Mouse (Mus musculus) forebrain, embryonic 11.5 days (tissue): ENCODE measurements around the gene Acsf3. TPM values are rescaled to one million over a fixed set of nuclear protein-coding genes. Genes with fewer than 3 reads are reported as not detected.

Experiments used
- ATAC-seq: fragments of 200-750 bp; cut with Nextera tagmentation; replicated peaks from 2 replicates; pipeline ENCODE4 v1.8.0; 2017; ENCODE audit warnings: moderate TSS enrichment; ENCODE audit not compliant: low FRiP score
- DNase-seq: peaks from one replicate; pipeline ENCODE4 v3.0.0-alpha.2; 2017; ENCODE audit warnings: low spot score
- H3K27ac ChIP-seq: fragments of 300-500 bp; sonication (generic); 2 replicates; pipeline ENCODE4 v1.5.1; 2014; ENCODE audit warnings: low read depth, low read length
- H3K27me3 ChIP-seq: fragments of 300-500 bp; sonication (generic); 2 replicates; pipeline ENCODE4 v1.6.1; 2014; ENCODE audit warnings: mild to moderate bottlenecking, low read length, mixed read lengths; ENCODE audit not compliant: control insufficient read depth, insufficient read depth
- H3K36me3 ChIP-seq: fragments of 300-500 bp; sonication (generic); 2 replicates; pipeline ENCODE4 v1.6.1; 2014; ENCODE audit warnings: mild to moderate bottlenecking, low read length, moderate library complexity, mixed read lengths; ENCODE audit not compliant: control insufficient read depth, insufficient read depth
- H3K4me1 ChIP-seq: fragments of 300-500 bp; sonication (generic); replicated peaks from 2 replicates; pipeline ENCODE4 v1.6.1; 2014; ENCODE audit warnings: low read length, mixed read lengths; ENCODE audit not compliant: control insufficient read depth, insufficient read depth
- H3K4me2 ChIP-seq: fragments of 300-500 bp; sonication (generic); 2 replicates; pipeline ENCODE4 v1.6.1; 2014; ENCODE audit warnings: low read depth, mild to moderate bottlenecking, low read length, moderate library complexity, mixed read lengths; ENCODE audit not compliant: severe bottlenecking
- H3K4me3 ChIP-seq: fragments of 300-500 bp; sonication (generic); 2 replicates; pipeline ENCODE4 v1.5.1; 2014; ENCODE audit warnings: low read depth, low read length
- H3K9ac ChIP-seq: fragments of 300-500 bp; sonication (generic); 2 replicates; pipeline ENCODE4 v1.6.1; 2014; ENCODE audit warnings: low read length
- H3K9me3 ChIP-seq: fragments of 300-500 bp; sonication (generic); 2 replicates; pipeline ENCODE4 v1.6.1; 2016; ENCODE audit warnings: low read length, mixed read lengths; ENCODE audit not compliant: control insufficient read depth
- WGBS: fragments of 180-500 bp; shearing (Covaris S2); extraction: QIAGEN DNeasy Blood & Tissue Kit; methylation state at CpG from one replicate; pipeline ENCODE4 v1.1.7; 2014; 5-methylcytosine and 5-hydroxymethylcytosine counted together
- polyA plus RNA-seq: library from polyadenylated mRNA; unstranded; fragments of >200 nt; fragmentation: Nextera tagmentation; extraction: Ambion mirVana; gene quantifications from 2 replicates; pipeline ENCODE4 v1.2.1, GENCODE M21; 2014

Gene Acsf3
- polyA plus RNA-seq, 1 experiment from 2014 or later, result 15.6 TPM

- DNase-seq (no peak), ATAC-seq (no peak)
- H3K4me2 ChIP-seq, result no peak overlapping the region
- 70% methylated on average over 6 of the region's 6 CpGs for WGBS
- peaks cover 19% of the 10 kb centered on the region for H3K4me1 ChIP-seq
- no peak overlapping the region for H3K27ac ChIP-seq
- H3K9ac ChIP-seq, result no peak overlapping the region
- H3K4me3 ChIP-seq, result no peak overlapping the region
- H3K27me3 ChIP-seq, result peaks cover 2% of the 10 kb centered on the region; the same call in 1 of the 2 replicates
- H3K9me3 ChIP-seq, result no peaks in the 10 kb centered on the region
- H3K36me3 ChIP-seq, result no peaks in the 10 kb centered on the region
Observed at GRCm38 (mm10) chr8:122737886-122738285, 37.4 kb upstream of the Acsf3 start.

DNA sequence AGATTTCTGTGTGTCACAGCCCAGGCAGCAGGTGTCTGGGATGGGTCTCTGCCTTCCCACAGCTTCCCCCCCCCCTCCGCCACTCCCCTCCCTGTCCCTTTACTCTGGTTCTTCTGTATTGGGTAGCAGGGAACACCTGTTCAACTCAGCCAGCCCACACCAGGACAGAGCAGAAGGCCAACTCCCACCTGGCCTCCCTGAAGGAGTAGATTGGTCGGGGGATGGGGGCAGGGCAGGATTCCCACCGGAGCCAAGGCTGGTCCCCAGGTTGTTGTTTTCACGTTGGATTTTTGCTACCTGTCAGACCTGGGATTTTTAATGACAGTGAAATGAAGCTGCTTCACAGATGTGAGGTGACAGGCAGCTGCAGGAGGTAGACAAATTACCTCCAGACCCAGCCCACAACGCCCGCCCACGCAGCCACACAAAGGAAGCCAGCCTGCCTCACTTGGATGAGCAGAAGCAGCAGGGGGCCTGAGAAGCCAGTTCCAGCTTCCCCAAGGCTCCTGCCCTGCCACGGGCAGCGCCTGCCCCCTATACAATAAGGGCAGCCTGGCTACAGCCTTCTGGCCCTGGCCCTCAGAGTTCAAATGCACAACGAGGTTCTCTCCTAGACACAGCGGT lies 36.1 kb upstream of the Acsf3 start:
- Histone ChIP-seq H3K36me3 (no peaks in the 10 kb centered on the region), H3K9me3 (no peaks in the 10 kb centered on the region), H3K27ac (0 out of 2 replicates have a peak overlapping the region, but pooled peaks have one; percentile 46), H3K4me2 (no peak overlapping the region), H3K4me1 (peaks cover 19% of the 10 kb centered on the region), H3K4me3 (no peak overlapping the region), H3K27me3 (peaks cover 2% of the 10 kb centered on the region; the same call in 1 of the 2 replicates), H3K9ac (no peak overlapping the region)
- DNase-seq (no peak), ATAC-seq (no peak)
- 21% methylated on average over 11 of the region's 11 CpGs for WGBS

- H3K36me3 ChIP-seq, result no peaks in the 10 kb centered on the region
- peak overlapping the region; percentile 43; the same call in 1 of the 2 replicates for H3K9ac ChIP-seq
- peak overlapping the region; percentile 19; the same call in 1 of the 2 replicates for H3K4me2 ChIP-seq
- peaks cover 35% of the 10 kb centered on the region for H3K4me1 ChIP-seq
- no peak for DNase-seq
- H3K27me3 ChIP-seq, result peaks cover 8% of the 10 kb centered on the region
- no peak overlapping the region for H3K4me3 ChIP-seq
- 10% methylated on average over 19 of the region's 19 CpGs for WGBS
- no peaks in the 10 kb centered on the region for H3K9me3 ChIP-seq
- peak overlapping the region; percentile 51 for H3K27ac ChIP-seq
- peak; percentile 19; the same call in 1 of the 2 replicates for ATAC-seq
Observed at GRCm38 (mm10) chr8:122742471-122742870, 32.8 kb upstream of the Acsf3 start.

DNA sequence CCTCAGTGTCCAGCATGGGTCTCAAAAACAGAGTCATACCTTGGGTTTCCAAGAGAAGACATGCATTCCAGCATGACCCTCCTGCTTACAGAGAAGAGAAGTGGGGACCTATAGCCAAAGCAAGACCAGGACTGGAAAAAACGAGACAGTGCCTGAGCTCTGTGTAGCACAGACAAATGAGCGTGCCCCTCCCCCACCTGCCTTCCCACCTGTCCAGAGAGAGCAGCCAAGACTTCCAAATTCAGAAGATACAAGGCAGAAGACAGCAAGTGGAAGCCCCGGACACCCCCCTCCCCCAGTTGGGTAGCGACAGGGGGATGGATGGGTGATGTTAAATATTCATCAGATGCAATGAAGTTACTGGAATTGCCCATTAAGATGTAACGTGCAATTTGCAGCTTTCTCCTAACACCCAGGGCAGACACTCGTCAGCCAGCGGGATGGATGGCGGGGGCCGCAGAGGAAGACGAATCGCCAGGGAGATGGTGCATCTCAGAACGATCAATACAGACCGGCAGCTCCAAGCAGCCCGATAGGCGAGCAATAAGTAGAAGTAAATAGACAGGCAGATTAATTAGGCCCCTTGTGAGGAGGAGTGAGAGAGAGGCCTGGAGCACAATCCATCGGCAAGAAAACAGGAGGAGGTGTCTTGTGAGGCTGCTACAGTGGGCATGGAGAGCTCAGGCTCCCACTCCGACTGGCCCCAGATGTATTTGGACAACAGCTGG lies 30.1 kb upstream of the Acsf3 start:
- DNase-seq, result no peak
- Histone ChIP-seq H3K9me3 (no peaks in the 10 kb centered on the region), H3K4me2 (peak overlapping the region; percentile 31), H3K36me3 (no peaks in the 10 kb centered on the region), H3K4me1 (peaks cover 23% of the 10 kb centered on the region), H3K9ac (peak overlapping the region; percentile 41), H3K27me3 (peaks cover 8% of the 10 kb centered on the region), H3K4me3 (no peak overlapping the region), H3K27ac (peak overlapping the region; percentile 95)
- peak; percentile 44 for ATAC-seq
- WGBS, result 22% methylated on average over 17 of the region's 17 CpGs

DNA sequence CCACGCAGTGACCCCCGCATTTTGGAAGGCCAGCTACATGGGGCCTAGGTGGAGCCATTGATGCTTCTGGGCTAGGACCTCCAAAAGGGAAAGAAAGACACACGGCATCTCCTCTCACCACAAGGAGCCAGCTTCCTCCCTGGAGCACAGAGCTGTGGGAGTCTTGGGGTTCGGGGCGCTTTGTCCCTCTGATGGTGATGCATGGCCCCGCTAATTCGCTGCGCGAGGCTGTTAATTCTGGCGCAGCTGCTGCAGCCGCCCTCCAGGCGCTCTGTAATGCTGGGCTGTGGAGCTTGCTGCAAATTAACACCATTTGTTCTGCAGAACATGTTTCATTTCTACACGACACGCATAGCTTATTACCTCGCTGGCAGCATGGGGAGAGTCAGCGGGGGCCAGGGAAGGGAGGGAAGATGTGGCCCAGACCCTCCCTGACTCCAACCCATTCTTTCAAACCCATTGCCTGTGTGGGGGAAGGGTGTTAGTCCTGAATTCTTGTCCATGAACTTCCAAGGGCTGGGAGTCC lies 29.5 kb upstream of the Acsf3 start:
- peak overlapping the region; percentile 31; the same call in 1 of the 2 replicates for H3K4me2 ChIP-seq
- H3K36me3 ChIP-seq, result no peaks in the 10 kb centered on the region
- no peak overlapping the region for H3K4me3 ChIP-seq
- peak overlapping the region; percentile 41 for H3K9ac ChIP-seq
- peak overlapping the region; percentile 95 for H3K27ac ChIP-seq
- peak; percentile 76 for ATAC-seq
- peaks cover 23% of the 10 kb centered on the region for H3K4me1 ChIP-seq
- H3K9me3 ChIP-seq, result no peaks in the 10 kb centered on the region
- WGBS, result 8% methylated on average over 16 of the region's 16 CpGs
- peak; percentile 72 for DNase-seq
- H3K27me3 ChIP-seq, result peaks cover 7% of the 10 kb centered on the region

DNA sequence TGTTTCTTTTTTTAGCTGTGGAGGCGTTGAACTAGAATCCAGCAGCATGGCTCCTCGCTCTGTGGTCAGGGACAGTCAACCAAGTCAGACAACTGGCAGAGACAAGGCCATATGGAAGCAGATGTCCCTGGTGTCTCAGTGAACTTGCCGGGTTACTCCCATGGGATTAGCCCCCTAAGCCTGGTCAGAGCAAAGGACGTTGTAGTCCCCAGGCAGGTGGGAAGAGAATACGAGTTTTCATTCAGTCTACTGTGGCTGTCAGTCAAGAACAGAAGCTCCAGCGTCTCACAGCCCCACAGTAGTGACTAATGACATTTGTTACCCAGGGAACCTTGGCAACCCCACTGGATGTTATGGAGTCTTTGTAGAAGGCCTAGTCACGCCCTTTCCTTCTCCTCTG lies 28.8 kb upstream of the Acsf3 start:
- H3K36me3 ChIP-seq, result no peaks in the 10 kb centered on the region
- H3K4me2 ChIP-seq, result no peak overlapping the region
- no peaks in the 10 kb centered on the region for H3K9me3 ChIP-seq
- H3K27ac ChIP-seq, result peak overlapping the region; percentile 95
- H3K4me1 ChIP-seq, result peaks cover 23% of the 10 kb centered on the region
- no peak overlapping the region for H3K9ac ChIP-seq
- WGBS, result 50% methylated on average over 7 of the region's 7 CpGs
- no peak overlapping the region for H3K4me3 ChIP-seq
- no peak for ATAC-seq
- peaks cover 7% of the 10 kb centered on the region for H3K27me3 ChIP-seq
- DNase-seq, result no peak

DNA sequence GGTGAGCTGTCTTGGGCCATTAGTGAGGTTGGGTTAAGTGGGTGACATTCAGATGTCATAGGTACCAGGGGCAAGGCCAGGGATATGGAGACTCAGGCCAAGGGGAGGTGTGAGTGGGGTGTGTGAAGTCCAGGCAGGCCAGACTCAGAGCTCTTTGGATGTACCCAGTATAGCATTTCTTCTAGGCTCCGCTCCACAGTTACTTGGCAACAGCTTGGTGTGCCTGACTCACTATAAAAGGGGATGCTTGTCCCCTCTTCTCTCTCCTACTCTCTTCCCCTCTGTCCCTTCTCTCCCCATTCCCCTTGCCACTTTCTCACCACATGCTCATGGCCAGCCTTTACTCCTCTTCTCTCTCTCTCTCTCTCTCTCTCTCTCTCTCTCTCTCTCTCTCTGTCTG lies 27.5 kb upstream of the Acsf3 start:
- no peak for ATAC-seq
- H3K27me3 ChIP-seq, result peaks cover 7% of the 10 kb centered on the region
- 100% methylated on average over 1 of the region's 1 CpGs for WGBS

GRCm38 (mm10) chr8:122749333-122749958 lies 25.8 kb upstream of the Acsf3 start:
- Histone ChIP-seq H3K9me3 (no peaks in the 10 kb centered on the region), H3K4me2 (no peak overlapping the region), H3K36me3 (no peaks in the 10 kb centered on the region), H3K4me1 (peaks cover 19% of the 10 kb centered on the region), H3K27me3 (peaks cover 7% of the 10 kb centered on the region), H3K4me3 (no peak overlapping the region), H3K9ac (no peak overlapping the region), H3K27ac (no peak overlapping the region)
- no peak for ATAC-seq
- WGBS, result 65% methylated on average over 6 of the region's 6 CpGs
- no peak for DNase-seq

More for the DNA sequence above, 27.5 kb upstream of the Acsf3 start:
- Histone ChIP-seq H3K4me2 (no peak overlapping the region), H3K9me3 (no peaks in the 10 kb centered on the region), H3K27ac (no peak overlapping the region), H3K36me3 (no peaks in the 10 kb centered on the region), H3K9ac (no peak overlapping the region), H3K4me3 (no peak overlapping the region), H3K4me1 (peaks cover 20% of the 10 kb centered on the region)
- DNase-seq, result no peak
